Mouse (Mus musculus) embryonic facial prominence, embryonic 14.5 days (tissue): ENCODE results near the gene Atad3a. TPM values are rescaled to one million over a fixed set of nuclear protein-coding genes. Genes with fewer than 3 reads are reported as not detected.

ENCODE experiments used
- ATAC-seq: fragments of 200-750 bp; cut with Nextera tagmentation; 2 replicates; pipeline ENCODE4 v1.8.0; 2017; ENCODE audit warnings: low read depth, moderate number of reproducible peaks, moderate TSS enrichment
- DNase-seq: peaks from one replicate; pipeline ENCODE4 v3.0.0-alpha.2; 2015; ENCODE audit warnings: low spot score
- H3K27ac ChIP-seq: fragments of 300-500 bp; sonication (generic); replicated peaks from 2 replicates; pipeline ENCODE4 v1.5.1; 2014; ENCODE audit warnings: low read depth, mild to moderate bottlenecking, low read length, moderate library complexity
- H3K27me3 ChIP-seq: fragments of 300-500 bp; sonication (generic); replicated peaks from 2 replicates; pipeline ENCODE4 v1.6.1; 2014; ENCODE audit warnings: low read length; ENCODE audit not compliant: control insufficient read depth, insufficient read depth
- H3K36me3 ChIP-seq: fragments of 300-500 bp; sonication (generic); 2 replicates; pipeline ENCODE4 v1.6.1; 2014; ENCODE audit warnings: low read length, mixed read lengths; ENCODE audit not compliant: control insufficient read depth, insufficient read depth
- H3K4me1 ChIP-seq: fragments of 300-500 bp; sonication (generic); 2 replicates; pipeline ENCODE4 v1.6.1; 2014; ENCODE audit warnings: antibody characterized with exemption, low read length; ENCODE audit not compliant: control insufficient read depth, insufficient read depth
- H3K4me2 ChIP-seq: fragments of 300-500 bp; sonication (generic); 2 replicates; pipeline ENCODE4 v1.6.1; 2014; ENCODE audit warnings: low read depth, mild to moderate bottlenecking, low read length, moderate library complexity, mixed read lengths
- H3K4me3 ChIP-seq: fragments of 300-500 bp; sonication (generic); 2 replicates; pipeline ENCODE4 v1.5.1; 2014; ENCODE audit warnings: low read depth, mild to moderate bottlenecking, low read length
- H3K9ac ChIP-seq: fragments of 300-500 bp; sonication (generic); 2 replicates; pipeline ENCODE4 v1.6.1; 2014; ENCODE audit warnings: low read depth, mild to moderate bottlenecking, low read length, moderate library complexity, mixed read lengths
- H3K9me3 ChIP-seq: fragments of 300-500 bp; sonication (generic); 2 replicates; pipeline ENCODE4 v1.6.1; 2016; ENCODE audit warnings: low read length; ENCODE audit not compliant: control insufficient read depth
- WGBS: fragments of 180-500 bp; shearing (Covaris S2); extraction: QIAGEN DNeasy Blood & Tissue Kit; methylation state at CpG from one replicate; pipeline ENCODE4 v1.1.7; 2014; 5-methylcytosine and 5-hydroxymethylcytosine counted together
- polyA plus RNA-seq: library from polyadenylated mRNA; unstranded; fragments of >200 nt; fragmentation: Nextera tagmentation; extraction: Ambion mirVana; gene quantifications from 2 replicates; pipeline ENCODE4 v1.2.1, GENCODE M21; 2014

Atad3a gene
- polyA plus RNA-seq, 1 experiment from 2014 or later = 77.9 TPM

GRCm38 (mm10) chr4:155738262-155738661 is 22.6 kb downstream of the Atad3a start:
- no peaks in the 10 kb centered on the region for H3K9me3 ChIP-seq
- peaks cover 46% of the 10 kb centered on the region for H3K36me3 ChIP-seq
- H3K9ac ChIP-seq = no peak overlapping the region
- no peak overlapping the region for H3K4me3 ChIP-seq
- no peak for ATAC-seq
- no peak for DNase-seq
- H3K27me3 ChIP-seq = no peaks in the 10 kb centered on the region
- H3K27ac ChIP-seq = no peak overlapping the region
- 53% methylated on average over 8 of the region's 8 CpGs for WGBS
- no peak overlapping the region for H3K4me2 ChIP-seq
- H3K4me1 ChIP-seq = peaks cover 10% of the 10 kb centered on the region

- Histone ChIP-seq H3K9ac (no peak overlapping the region), H3K27me3 (no peaks in the 10 kb centered on the region), H3K4me1 (peaks cover 10% of the 10 kb centered on the region), H3K4me3 (no peak overlapping the region; the same call in 1 of the 2 replicates), H3K36me3 (peaks cover 47% of the 10 kb centered on the region; the same call in 1 of the 2 replicates), H3K27ac (no peak overlapping the region), H3K4me2 (peak overlapping the region; percentile 78), H3K9me3 (no peaks in the 10 kb centered on the region)
- ATAC-seq = no peak
- DNase-seq = no peak
- 91% methylated on average over 5 of the region's 5 CpGs for WGBS
These were observed 24.5 kb downstream of the Atad3a start for GRCm38 (mm10) chr4:155736421-155736820.

GRCm38 (mm10) chr4:155735788-155736187 is 25.1 kb downstream of the Atad3a start:
- peak overlapping the region; percentile 91 for H3K9ac ChIP-seq
- H3K4me1 ChIP-seq = peaks cover 10% of the 10 kb centered on the region
- DNase-seq = no peak
- H3K36me3 ChIP-seq = peaks cover 44% of the 10 kb centered on the region; the same call in 1 of the 2 replicates
- ATAC-seq = no peak
- H3K27me3 ChIP-seq = no peaks in the 10 kb centered on the region
- H3K27ac ChIP-seq = no peak overlapping the region
- peak overlapping the region; percentile 78 for H3K4me2 ChIP-seq
- 73% methylated on average over 5 of the region's 5 CpGs for WGBS
- H3K4me3 ChIP-seq = peak overlapping the region; percentile 79
- H3K9me3 ChIP-seq = no peaks in the 10 kb centered on the region

GRCm38 (mm10) chr4:155734951-155735702 is 25.8 kb downstream of the Atad3a start:
- Histone ChIP-seq H3K27me3 (no peaks in the 10 kb centered on the region), H3K4me1 (peaks cover 10% of the 10 kb centered on the region), H3K4me3 (peak overlapping the region; percentile 79), H3K4me2 (peak overlapping the region; percentile 78), H3K36me3 (peaks cover 39% of the 10 kb centered on the region; the same call in 1 of the 2 replicates), H3K9me3 (no peaks in the 10 kb centered on the region), H3K27ac (peak overlapping the region; percentile 84), H3K9ac (peak overlapping the region; percentile 91)
- DNase-seq = peak; percentile 64
- WGBS = under 1% methylated on average over 25 of the region's 79 CpGs
- ATAC-seq = peak; percentile 71

- Histone ChIP-seq H3K9ac (peak within 1 kb of the TSS; percentile 91), H3K9me3 (no peaks in the 10 kb centered on the region), H3K27me3 (no peaks in the 10 kb centered on the region), H3K4me3 (peak within 1 kb of the TSS; percentile 79), H3K4me1 (peaks cover 10% of the 10 kb centered on the region), H3K36me3 (peaks cover 36% of the 10 kb centered on the region; the same call in 1 of the 2 replicates), H3K27ac (peak within 1 kb of the TSS; percentile 84), H3K4me2 (peak within 1 kb of the TSS; percentile 78)
- WGBS = 0% methylated on average over 25 of the region's 35 CpGs
- peak; percentile 91 for ATAC-seq
- peak; percentile 96 for DNase-seq
These were observed 26.4 kb downstream of the Atad3a start, which contains the start of gene Tmem240 for GRCm38 (mm10) chr4:155734350-155734941. Tmem240 (plus strand) TSS chr4:155734800.

GRCm38 (mm10) chr4:155733267-155733666 is 27.6 kb downstream of the Atad3a start:
- WGBS = 80% methylated on average over 10 of the region's 10 CpGs
- H3K4me1 ChIP-seq = peaks cover 10% of the 10 kb centered on the region
- no peak overlapping the region; the same call in 1 of the 2 replicates for H3K9ac ChIP-seq
- ATAC-seq = no peak
- no peak overlapping the region for H3K27ac ChIP-seq
- peak overlapping the region; percentile 78; the same call in 1 of the 2 replicates for H3K4me2 ChIP-seq
- H3K9me3 ChIP-seq = no peaks in the 10 kb centered on the region
- H3K4me3 ChIP-seq = no peak overlapping the region
- DNase-seq = no peak
- H3K36me3 ChIP-seq = peaks cover 36% of the 10 kb centered on the region; the same call in 1 of the 2 replicates
- no peaks in the 10 kb centered on the region for H3K27me3 ChIP-seq

GRCm38 (mm10) chr4:155727993-155728392 is 32.9 kb downstream of the Atad3a start:
- Histone ChIP-seq H3K4me1 (no peaks in the 10 kb centered on the region), H3K27me3 (no peaks in the 10 kb centered on the region), H3K4me3 (no peak overlapping the region), H3K9me3 (no peaks in the 10 kb centered on the region), H3K27ac (no peak overlapping the region), H3K9ac (no peak overlapping the region), H3K36me3 (peaks cover 33% of the 10 kb centered on the region; the same call in 1 of the 2 replicates), H3K4me2 (no peak overlapping the region)
- DNase-seq (no peak), ATAC-seq (peak; percentile 55; the same call in 1 of the 2 replicates)
- WGBS = 59% methylated on average over 2 of the region's 2 CpGs

- Histone ChIP-seq H3K27ac (no peak overlapping the region), H3K4me3 (no peak overlapping the region), H3K4me1 (no peaks in the 10 kb centered on the region), H3K9ac (no peak overlapping the region), H3K27me3 (no peaks in the 10 kb centered on the region), H3K9me3 (no peaks in the 10 kb centered on the region), H3K4me2 (no peak overlapping the region), H3K36me3 (peaks cover 35% of the 10 kb centered on the region)
- ATAC-seq = no peak
- WGBS = 56% methylated on average over 4 of the region's 4 CpGs
- DNase-seq = no peak
These were observed 39.2 kb downstream of the Atad3a start for GRCm38 (mm10) chr4:155721668-155722083.
